Mouse (Mus musculus): ENCODE measurements around the gene Sft2d1. TPM values are rescaled to one million over a fixed set of nuclear protein-coding genes. Genes with fewer than 3 reads are reported as not detected.
"Not testable (repeated sequence)": the region's sequence is repeated elsewhere in the genome, so short reads cannot be mapped to it uniquely, and the experiment has no call there.

Gene Sft2d1
- total RNA-seq (2018; cell fraction: chromatin; rRNA removed): 100 to 1,000 TPM in 24 of 26 experiments, 10 to 100 TPM in 2; 85.4 to 358 (median 155) TPM
- total RNA-seq (2018; cell fraction: cytosol; rRNA removed): 100 to 1,000 TPM in 16 of 26 experiments, 10 to 100 TPM in 10; 78.6 to 181 (median 113) TPM
- total RNA-seq (2018; cell fraction: nucleus; rRNA removed): 100 to 1,000 TPM; 124 to 366 (median 179) TPM
- polyA plus RNA-seq (2018): 85.8 to 210 TPM (median 182 TPM) in 3 replicates

GRCm38 (mm10) chr17:8310838-8311614 is at the start of gene Sft2d1:
Gene Sft2d1, plus strand, starts transcription at chr17:8311102.
- WGBS (ENCODE audit: missing documents): under 1% methylated on average over 41 of the region's 54 CpGs
- peak within 1 kb of the TSS; percentile 69 for H3K4me3 ChIP-seq (ENCODE audit: inconsistent target)
- peaks cover 6% of the 10 kb centered on the region; the same call in 1 of the 2 replicates for H3K36me3 ChIP-seq (ENCODE audit: inconsistent target)
- peaks cover 50% of the 10 kb centered on the region for H3K79me2 ChIP-seq (ENCODE audit: inconsistent target)
- peak within 1 kb of the TSS; percentile 96 for H3K27ac ChIP-seq

GRCm38 (mm10) chr17:8264638-8265037 is 46.3 kb upstream of the Sft2d1 start:
- not testable (repeated sequence) for H3K79me2 ChIP-seq (ENCODE audit: inconsistent target); H3K36me3 ChIP-seq (ENCODE audit: inconsistent target); H3K4me3 ChIP-seq (ENCODE audit: inconsistent target); H3K27ac ChIP-seq
- 13% methylated on average over 5 of the region's 7 CpGs for WGBS (ENCODE audit: missing documents)

- Histone ChIP-seq H3K27ac (no peak overlapping the region), H3K4me3 (ENCODE audit: inconsistent target) (no peak overlapping the region), H3K79me2 (ENCODE audit: inconsistent target) (no peaks in the 10 kb centered on the region), H3K36me3 (ENCODE audit: inconsistent target) (no peaks in the 10 kb centered on the region)
- WGBS (ENCODE audit: missing documents): 47% methylated on average over 6 of the region's 6 CpGs
Measured at GRCm38 (mm10) chr17:8272054-8272749, 38.7 kb upstream of the Sft2d1 start.

GRCm38 (mm10) chr17:8272951-8273350 is 38.0 kb upstream of the Sft2d1 start:
- Histone ChIP-seq H3K4me3 (ENCODE audit: inconsistent target) (no peak overlapping the region), H3K79me2 (ENCODE audit: inconsistent target) (no peaks in the 10 kb centered on the region), H3K36me3 (ENCODE audit: inconsistent target) (no peaks in the 10 kb centered on the region), H3K27ac (no peak overlapping the region)
- 71% methylated on average over 6 of the region's 6 CpGs for WGBS (ENCODE audit: missing documents)

GRCm38 (mm10) chr17:8276071-8276470 is 34.8 kb upstream of the Sft2d1 start:
- H3K36me3 ChIP-seq (ENCODE audit: inconsistent target): no peaks in the 10 kb centered on the region
- H3K79me2 ChIP-seq (ENCODE audit: inconsistent target): no peaks in the 10 kb centered on the region
- H3K4me3 ChIP-seq (ENCODE audit: inconsistent target): no peak overlapping the region
- 72% methylated on average over 4 of the region's 4 CpGs for WGBS (ENCODE audit: missing documents)
- no peak overlapping the region for H3K27ac ChIP-seq

- H3K4me3 ChIP-seq (ENCODE audit: inconsistent target): no peak overlapping the region
- H3K36me3 ChIP-seq (ENCODE audit: inconsistent target): no peaks in the 10 kb centered on the region
- H3K27ac ChIP-seq: no peak overlapping the region
- WGBS (ENCODE audit: missing documents): 44% methylated on average over 6 of the region's 7 CpGs
- H3K79me2 ChIP-seq (ENCODE audit: inconsistent target): no peaks in the 10 kb centered on the region
Measured at GRCm38 (mm10) chr17:8276680-8277079, 34.2 kb upstream of the Sft2d1 start.

GRCm38 (mm10) chr17:8277266-8277665 is 33.6 kb upstream of the Sft2d1 start:
- Histone ChIP-seq H3K79me2 (ENCODE audit: inconsistent target) (no peaks in the 10 kb centered on the region), H3K27ac (no peak overlapping the region), H3K4me3 (ENCODE audit: inconsistent target) (no peak overlapping the region), H3K36me3 (ENCODE audit: inconsistent target) (no peaks in the 10 kb centered on the region)
- WGBS (ENCODE audit: missing documents): 97% methylated on average over 3 of the region's 3 CpGs

- no peak overlapping the region for H3K27ac ChIP-seq
- no peaks in the 10 kb centered on the region for H3K79me2 ChIP-seq (ENCODE audit: inconsistent target)
- no peaks in the 10 kb centered on the region for H3K36me3 ChIP-seq (ENCODE audit: inconsistent target)
- H3K4me3 ChIP-seq (ENCODE audit: inconsistent target): no peak overlapping the region
- 96% methylated on average over 3 of the region's 3 CpGs for WGBS (ENCODE audit: missing documents)
Measured at GRCm38 (mm10) chr17:8278356-8278755, 32.5 kb upstream of the Sft2d1 start.

- H3K79me2 ChIP-seq (ENCODE audit: inconsistent target): peaks cover 42% of the 10 kb centered on the region
- 1% methylated on average over 32 of the region's 35 CpGs for WGBS (ENCODE audit: missing documents)
Measured at GRCm38 (mm10) chr17:8282821-8283525, 27.9 kb upstream of the Sft2d1 start, which contains the start of gene Mpc1. Gene Mpc1, plus strand, starts transcription at chr17:8282904.

GRCm38 (mm10) chr17:8283526-8284253 is 27.2 kb upstream of the Sft2d1 start:
- H3K79me2 ChIP-seq (ENCODE audit: inconsistent target): peaks cover 49% of the 10 kb centered on the region
- H3K27ac ChIP-seq: peak overlapping the region; percentile 89
- WGBS (ENCODE audit: missing documents): under 1% methylated on average over 77 of the region's 77 CpGs
- H3K4me3 ChIP-seq (ENCODE audit: inconsistent target): peak overlapping the region; percentile 88
- no peaks in the 10 kb centered on the region for H3K36me3 ChIP-seq (ENCODE audit: inconsistent target)

More at GRCm38 (mm10) chr17:8282821-8283525, 27.9 kb upstream of the Sft2d1 start, which contains the start of gene Mpc1:
- Histone ChIP-seq H3K27ac (peak within 1 kb of the TSS; percentile 89), H3K36me3 (ENCODE audit: inconsistent target) (no peaks in the 10 kb centered on the region), H3K4me3 (ENCODE audit: inconsistent target) (peak within 1 kb of the TSS; percentile 88)

GRCm38 (mm10) chr17:8284254-8284661 is 26.6 kb upstream of the Sft2d1 start:
- peak overlapping the region; percentile 88 for H3K4me3 ChIP-seq (ENCODE audit: inconsistent target)
- WGBS (ENCODE audit: missing documents): under 1% methylated on average over 32 of the region's 32 CpGs
- peaks cover 55% of the 10 kb centered on the region for H3K79me2 ChIP-seq (ENCODE audit: inconsistent target)
- peak overlapping the region; percentile 60 for H3K27ac ChIP-seq
- peaks cover 5% of the 10 kb centered on the region; the same call in 1 of the 2 replicates for H3K36me3 ChIP-seq (ENCODE audit: inconsistent target)

GRCm38 (mm10) chr17:8285056-8285455 is 25.8 kb upstream of the Sft2d1 start:
- WGBS (ENCODE audit: missing documents): 54% methylated on average over 8 of the region's 8 CpGs
- peak overlapping the region; percentile 60; the same call in 1 of the 2 replicates for H3K27ac ChIP-seq
- H3K36me3 ChIP-seq (ENCODE audit: inconsistent target): peaks cover 9% of the 10 kb centered on the region; the same call in 1 of the 2 replicates
- H3K79me2 ChIP-seq (ENCODE audit: inconsistent target): peaks cover 62% of the 10 kb centered on the region
- H3K4me3 ChIP-seq (ENCODE audit: inconsistent target): peak overlapping the region; percentile 88

- H3K4me3 ChIP-seq (ENCODE audit: inconsistent target): no peak overlapping the region
- H3K79me2 ChIP-seq (ENCODE audit: inconsistent target): peaks cover 82% of the 10 kb centered on the region
- no peak overlapping the region for H3K27ac ChIP-seq
- peaks cover 9% of the 10 kb centered on the region; the same call in 1 of the 2 replicates for H3K36me3 ChIP-seq (ENCODE audit: inconsistent target)
- 98% methylated on average over 4 of the region's 4 CpGs for WGBS (ENCODE audit: missing documents)
Measured at GRCm38 (mm10) chr17:8286987-8287386, 23.9 kb upstream of the Sft2d1 start.

All from macrophage (primary cell).